Mouse (Mus musculus) brain, embryonic 14.5 days (tissue): Measurements from ENCODE around the gene Ak7.

Source experiments
- CTCF ChIP-seq: fragments of 200-500 bp; IDR thresholded peaks from 2 replicates; pipeline ENCODE4 v1.5.1; 2012; ENCODE audit warnings: inconsistent platforms, mild to moderate bottlenecking, moderate library complexity, borderline replicate concordance; ENCODE audit not compliant: insufficient read depth, insufficient read length; ENCODE audit errors: extremely low read depth
- POLR2A ChIP-seq: fragments of 200-500 bp; IDR thresholded peaks from 2 replicates; pipeline ENCODE4 v1.6.1; 2012; ENCODE audit warnings: mild to moderate bottlenecking, inconsistent platforms, borderline replicate concordance; ENCODE audit not compliant: poor library complexity, insufficient read depth, insufficient read length, severe bottlenecking; ENCODE audit errors: extremely low read depth

DNA sequence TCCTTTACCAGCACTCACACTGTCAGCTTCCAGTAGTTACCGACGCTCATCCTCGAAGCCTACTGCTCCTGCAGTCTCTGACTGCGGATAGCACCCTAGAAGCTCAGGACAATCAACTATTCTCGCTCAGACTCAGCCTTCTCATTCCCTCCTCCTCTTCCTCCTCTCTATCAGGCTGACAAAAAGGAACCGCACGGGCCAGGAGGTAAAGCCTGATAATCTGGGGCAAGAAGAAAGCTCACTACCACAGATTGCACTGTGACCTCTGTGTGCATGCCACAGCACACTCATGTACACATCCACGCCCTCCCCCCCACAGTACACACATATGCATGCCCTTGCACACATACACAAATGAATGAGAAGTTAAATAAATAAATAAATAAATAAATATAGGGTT, 29.5 kb upstream of the Ak7 start:
- TF ChIP-seq CTCF: no peak
- no peak for TF ChIP-seq POLR2A
